Mouse (Mus musculus) gastrocnemius, adult 2 months (tissue): ENCODE measurements around the gene Mrpl38. TPM values are rescaled to one million over a fixed set of nuclear protein-coding genes. Genes with fewer than 3 reads are reported as not detected.
A peak's percentile ranks its signal among the peaks of the same experiment; 100 is the strongest.

Experiments
- DNase-seq: peaks from one replicate; pipeline ENCODE4 v3.0.0; 2022
- H3K27ac ChIP-seq: fragments of 200-600 bp; 2 replicates; pipeline ENCODE4 v1.8.1; 2022; ENCODE audit warnings: mild to moderate bottlenecking
- H3K4me3 ChIP-seq: fragments of 200-600 bp; 2 replicates; pipeline ENCODE4 v1.8.1; 2022; ENCODE audit warnings: mild to moderate bottlenecking, moderate library complexity
- CTCF ChIP-seq: fragments of 200-600 bp; IDR thresholded peaks from 2 replicates; pipeline ENCODE4 v1.8.1; 2022; ENCODE audit warnings: antibody characterized with exemption, mild to moderate bottlenecking, moderate library complexity
- intact Hi-C: fragments of 180-260 bp; cut with DNase I; formaldehyde crosslinking; loops from one replicate; pipeline ENCODE4 v1.15.1; 2025
- total RNA-seq, 2 experiments: library from RNA; stranded (reverse); gene quantifications; 2 replicates each; pipeline ENCODE4 v1.2.3; 2021

Mrpl38 gene
- total RNA-seq, 2 experiments from 2014 or later: 47.5 to 61.5 TPM

- intact Hi-C loops: no loop called here
- Histone ChIP-seq H3K4me3 (no peak overlapping the region), H3K27ac (no peak overlapping the region)
- peak; percentile 31 for DNase-seq
- peak; percentile 48 for TF ChIP-seq CTCF
These were observed 20.8 kb downstream of the Mrpl38 start for GRCm38 (mm10) chr11:116117819-116118218.

- peak; percentile 53 for DNase-seq
- TF ChIP-seq CTCF: no peak
- Histone ChIP-seq H3K27ac (no peak overlapping the region; the same call in 1 of the 2 replicates), H3K4me3 (no peak overlapping the region)
- intact Hi-C loops: no loop called here
These were observed 21.4 kb downstream of the Mrpl38 start for GRCm38 (mm10) chr11:116117241-116117640.

GRCm38 (mm10) chr11:116111611-116112203, 27.0 kb downstream of the Mrpl38 start:
- peak; percentile 22; the same call in 1 of the 2 replicates for TF ChIP-seq CTCF
- no peak overlapping the region for H3K27ac ChIP-seq
- no peak for DNase-seq
- H3K4me3 ChIP-seq: no peak overlapping the region
- intact Hi-C loops: loop anchor here (2.0 kb wide), 1 partner anchor 19 kb away; the partner anchor contains the start of gene Trim65

- H3K27ac ChIP-seq: peak overlapping the region; percentile 91
- intact Hi-C loops: loop anchor here (2.0 kb wide), 1 partner anchor 20 kb away; the partner anchor contains the start of gene Trim65
- peak overlapping the region; percentile 93 for H3K4me3 ChIP-seq
These were observed 27.6 kb downstream of the Mrpl38 start for GRCm38 (mm10) chr11:116111067-116111466.

GRCm38 (mm10) chr11:116110540-116110939, 28.1 kb downstream of the Mrpl38 start:
- no peak for DNase-seq
- intact Hi-C loops: loop anchor here (2.0 kb wide), 1 partner anchor 20 kb away; the partner anchor contains the start of gene Trim65
- peak overlapping the region; percentile 93 for H3K4me3 ChIP-seq
- TF ChIP-seq CTCF: no peak
- peak overlapping the region; percentile 91 for H3K27ac ChIP-seq

More at GRCm38 (mm10) chr11:116111067-116111466, 27.6 kb downstream of the Mrpl38 start:
- no peak for DNase-seq
- TF ChIP-seq CTCF: peak; percentile 36

GRCm38 (mm10) chr11:116110131-116110530, 28.5 kb downstream of the Mrpl38 start:
- DNase-seq: peak; percentile 94
- Histone ChIP-seq H3K27ac (peak overlapping the region; percentile 91), H3K4me3 (peak overlapping the region; percentile 93)
- no peak for TF ChIP-seq CTCF
- intact Hi-C loops: loop anchor here (2.0 kb wide), 1 partner anchor 21 kb away; the partner anchor contains the start of gene Trim65

GRCm38 (mm10) chr11:116109441-116110081, 29.1 kb downstream of the Mrpl38 start:
- peak; percentile 69 for DNase-seq
- no peak for TF ChIP-seq CTCF
- peak overlapping the region; percentile 91 for H3K27ac ChIP-seq
- intact Hi-C loops: loop anchor here (2.0 kb wide), 1 partner anchor 21 kb away; the partner anchor contains the start of gene Trim65
- peak overlapping the region; percentile 93 for H3K4me3 ChIP-seq

- intact Hi-C loops: no loop called here
- Histone ChIP-seq H3K4me3 (peak overlapping the region; percentile 93), H3K27ac (peak overlapping the region; percentile 91)
- TF ChIP-seq CTCF: no peak
- peak; percentile 89 for DNase-seq
These were observed 30.1 kb downstream of the Mrpl38 start for GRCm38 (mm10) chr11:116108464-116109137.

- no peak for TF ChIP-seq CTCF
- Histone ChIP-seq H3K27ac (peak overlapping the region; percentile 91), H3K4me3 (peak overlapping the region; percentile 93)
- intact Hi-C loops: no loop called here
- no peak for DNase-seq
These were observed 30.8 kb downstream of the Mrpl38 start for GRCm38 (mm10) chr11:116107777-116108285.

GRCm38 (mm10) chr11:116106963-116107776, 31.5 kb downstream of the Mrpl38 start:
- DNase-seq: no peak
- Histone ChIP-seq H3K4me3 (peak overlapping the region; percentile 93), H3K27ac (peak overlapping the region; percentile 91)
- intact Hi-C loops: no loop called here
- TF ChIP-seq CTCF: peak; percentile 27

- intact Hi-C loops: no loop called here
- H3K27ac ChIP-seq: peak overlapping the region; percentile 91
- TF ChIP-seq CTCF: no peak
- peak overlapping the region; percentile 93 for H3K4me3 ChIP-seq
- DNase-seq: no peak
These were observed 32.3 kb downstream of the Mrpl38 start for GRCm38 (mm10) chr11:116106154-116106962.
